In genomic region chr12:91540202-91540601, GRCm38 (mm10) we compare ENCODE assay signal across 33 mouse cellular contexts.
"Had no signal": no experiment of that assay in that cellular context is flagged by ENCODE, and none has a peak within 500 bp of the region (broad histone marks: within the 10 kb centered on the region; RNA-seq: fewer than 3 reads in every experiment).

No protein-coding gene starts in this region.

- H3K9ac ChIP-seq: limb, embryonic 12.5 days; limb, embryonic 13.5 days; limb, embryonic 15.5 days; liver, embryonic 12.5 days; liver, embryonic 13.5 days; liver, embryonic 14.5 days; liver, embryonic 15.5 days; liver, postnatal 0 days; lung, embryonic 14.5 days; lung, embryonic 15.5 days; midbrain, embryonic 12.5 days; midbrain, embryonic 13.5 days; midbrain, embryonic 15.5 days; neural tube, embryonic 12.5 days; neural tube, embryonic 13.5 days had no signal

- H3K9me3 ChIP-seq: limb, embryonic 10.5 days; limb, embryonic 13.5 days; limb, embryonic 15.5 days; liver, embryonic 12.5 days; liver, embryonic 13.5 days; liver, embryonic 15.5 days; lung, embryonic 15.5 days; midbrain, embryonic 12.5 days; midbrain, embryonic 15.5 days; neural tube, embryonic 12.5 days; neural tube, embryonic 13.5 days had no signal

- H3K27ac ChIP-seq: limb, embryonic 10.5 days; limb, embryonic 12.5 days; limb, embryonic 13.5 days; limb, embryonic 15.5 days; liver, embryonic 12.5 days; liver, embryonic 13.5 days; liver, embryonic 14.5 days; liver, embryonic 15.5 days; lung, embryonic 15.5 days; macrophage; midbrain, embryonic 10.5 days; midbrain, embryonic 12.5 days; midbrain, embryonic 13.5 days; midbrain, embryonic 15.5 days; neural tube, embryonic 12.5 days; neural tube, embryonic 13.5 days had no signal

- H3K4me2 ChIP-seq: limb, embryonic 12.5 days; limb, embryonic 13.5 days; limb, embryonic 15.5 days; liver, embryonic 11.5 days; liver, embryonic 12.5 days; liver, embryonic 13.5 days; liver, embryonic 15.5 days; lung, embryonic 14.5 days; lung, embryonic 15.5 days; midbrain, embryonic 11.5 days; midbrain, embryonic 12.5 days; midbrain, embryonic 13.5 days; midbrain, embryonic 15.5 days; neural tube, embryonic 12.5 days; neural tube, embryonic 13.5 days had no signal

- ATAC-seq: liver, embryonic 12.5 days; liver, postnatal 0 days; lung, postnatal 0 days; midbrain, embryonic 13.5 days; midbrain, embryonic 15.5 days; midbrain, embryonic 16.5 days had no signal

- H3K27me3 ChIP-seq: limb, embryonic 12.5 days; limb, embryonic 13.5 days; limb, embryonic 15.5 days; liver, embryonic 12.5 days; liver, embryonic 13.5 days; liver, embryonic 15.5 days; lung, embryonic 15.5 days; megakaryocyte, embryonic 14.5 days; midbrain, embryonic 12.5 days; midbrain, embryonic 13.5 days; midbrain, embryonic 15.5 days; neural tube, embryonic 12.5 days; neural tube, embryonic 13.5 days had no signal

- H3K4me3 ChIP-seq: limb, embryonic 10.5 days; limb, embryonic 12.5 days; limb, embryonic 13.5 days; limb, embryonic 15.5 days; liver, embryonic 12.5 days; liver, embryonic 13.5 days; liver, embryonic 15.5 days; lung, embryonic 15.5 days; midbrain, embryonic 10.5 days; midbrain, embryonic 12.5 days; midbrain, embryonic 13.5 days; midbrain, embryonic 15.5 days; myocyte; neural tube, embryonic 12.5 days; neural tube, embryonic 13.5 days had no signal

- H3K4me1 ChIP-seq: limb, embryonic 10.5 days; limb, embryonic 12.5 days; limb, embryonic 13.5 days; limb, embryonic 15.5 days; liver, embryonic 12.5 days; liver, embryonic 13.5 days; liver, embryonic 15.5 days; lung, embryonic 15.5 days; megakaryocyte, embryonic 14.5 days; midbrain, embryonic 10.5 days; midbrain, embryonic 12.5 days; midbrain, embryonic 13.5 days; midbrain, embryonic 15.5 days; neural tube, embryonic 12.5 days; neural tube, embryonic 13.5 days had no signal

- H3K36me3 ChIP-seq: limb, embryonic 10.5 days; limb, embryonic 12.5 days; limb, embryonic 13.5 days; limb, embryonic 15.5 days; liver, embryonic 12.5 days; liver, embryonic 13.5 days; liver, embryonic 15.5 days; lung, embryonic 15.5 days; midbrain, embryonic 10.5 days; midbrain, embryonic 12.5 days; midbrain, embryonic 13.5 days; midbrain, embryonic 15.5 days; neural tube, embryonic 12.5 days; neural tube, embryonic 13.5 days had no signal

- DNase-seq: left cerebral cortex, postnatal 4 days; liver; liver, embryonic 13.5 days; liver, postnatal 0 days; lung, adult 18-20 months; lung, adult 2 months; lung, embryonic 14.5 days; lung, postnatal 10 days; lung, postnatal 14 days; lung, postnatal 36 days; lung, postnatal 4 days; midbrain, embryonic 14.5 days had no signal
